9 mouse cellular contexts compared by ENCODE assay signal in the genomic region with DNA sequence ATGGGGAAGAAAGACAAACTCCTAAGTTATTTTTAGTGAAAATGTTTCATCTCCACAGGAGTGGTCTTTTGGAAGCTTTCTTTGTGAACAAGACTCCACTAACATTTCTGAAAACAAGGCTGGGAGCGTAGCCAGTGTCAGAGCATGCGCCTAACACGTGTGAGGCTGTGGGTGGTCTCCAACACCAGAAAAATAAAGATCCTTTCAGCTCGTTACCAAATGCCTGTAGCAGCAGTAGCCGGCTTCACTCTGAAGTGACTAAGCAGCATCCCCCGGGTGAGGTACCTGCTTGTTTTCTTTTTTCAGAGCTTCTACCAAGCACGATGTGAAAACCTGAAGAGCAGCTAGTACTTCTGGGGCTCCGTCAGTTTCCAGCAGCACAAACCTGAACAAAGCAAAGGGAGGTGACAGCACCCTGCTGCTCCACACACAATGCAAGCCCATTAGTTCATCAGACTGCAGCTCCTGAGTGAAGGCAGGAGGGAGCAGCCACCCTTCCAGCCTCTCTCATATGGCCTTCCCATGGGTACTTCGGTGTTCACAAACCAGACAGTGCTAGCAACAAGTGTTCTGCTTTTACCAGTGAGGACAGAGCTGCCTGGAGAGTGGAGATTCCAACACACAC.
DNase-seq lines count a peak whose midpoint lies in the region; ATAC-seq and TF ChIP-seq lines count a peak whose summit lies in the region.
"Had no signal": no experiment of that assay in that cellular context is flagged by ENCODE, and none has a peak within 500 bp of the region (broad histone marks: within the 10 kb centered on the region; RNA-seq: fewer than 3 reads in every experiment).

No protein-coding gene starts in this region.

- TF ChIP-seq CTCF in layer of hippocampus, adult 2 months (conservative IDR thresholded peaks at IDR 0.05) = no peak
- TF ChIP-seq CTCF in kidney, adult 2 months (conservative IDR thresholded peaks at IDR 0.05; ENCODE audit: insufficient read depth, insufficient read length, low read depth, low read length) = no peak

- no peak overlapping the region for H3K9ac ChIP-seq in embryonic facial prominence, embryonic 13.5 days

- no peak overlapping the region for H3K4me3 ChIP-seq in embryonic facial prominence, embryonic 13.5 days
- H3K4me3 ChIP-seq in layer of hippocampus, adult 2 months = no peak overlapping the region; the same call in 1 of the 2 replicates
- H3K4me3 ChIP-seq in kidney, adult 2 months (ENCODE audit: insufficient read depth, low read depth, low read length) = no peak overlapping the region
- H3K4me3 ChIP-seq: megakaryocyte, embryonic 14.5 days had no signal

- no peak for ATAC-seq in embryonic facial prominence, embryonic 13.5 days (ENCODE audit: insufficient number of reproducible peaks, insufficient read depth, low FRiP score, low TSS enrichment, low read depth)

- 40% methylated on average over 9 of the region's 9 CpGs for WGBS in embryonic facial prominence, embryonic 13.5 days
- WGBS in kidney, adult 2 months = 72% methylated on average over 9 of the region's 9 CpGs

- peak overlapping the region; percentile 66 for H3K27ac ChIP-seq in embryonic facial prominence, embryonic 13.5 days
- peak overlapping the region; percentile 77 for H3K27ac ChIP-seq in layer of hippocampus, adult 2 months
- no peak overlapping the region for H3K27ac ChIP-seq in kidney, adult 2 months (ENCODE audit: insufficient read depth, low read depth, low read length)

- peak; percentile 66 for DNase-seq in kidney, postnatal 10 days
- no peak for DNase-seq in kidney, adult 18-20 months
- peak; percentile 44 to 55 for DNase-seq in layer of hippocampus, adult 2 months (ENCODE audit: low spot score in 2 of 2)
- peak; percentile 44 for DNase-seq in right cerebral cortex, postnatal 14 days
- no peak for DNase-seq in adrenal gland, postnatal 36 days
- DNase-seq in urinary bladder, postnatal 14 days (ENCODE audit: low spot score) = no peak
- no peak for DNase-seq in kidney, adult 2 months

- TF ChIP-seq POLR2A in kidney, adult 2 months (IDR thresholded peaks at IDR 0.05; ENCODE audit: low read depth, low read length) = no peak

- H3K4me1 ChIP-seq in embryonic facial prominence, embryonic 13.5 days = peaks cover 44% of the 10 kb centered on the region
- H3K4me1 ChIP-seq in kidney, adult 2 months (ENCODE audit: control insufficient read depth, insufficient read depth, low read length) = peaks cover 3% of the 10 kb centered on the region; the same call in 1 of the 2 replicates

- no peaks in the 10 kb centered on the region for H3K27me3 ChIP-seq in embryonic facial prominence, embryonic 13.5 days
- no peaks in the 10 kb centered on the region for H3K27me3 ChIP-seq in kidney, adult 2 months (replicated peaks; ENCODE audit: control insufficient read depth, insufficient read depth, low read length)

- no peaks in the 10 kb centered on the region for H3K9me3 ChIP-seq in embryonic facial prominence, embryonic 13.5 days
- H3K9me3 ChIP-seq: megakaryocyte, embryonic 14.5 days had no signal

- H3K36me3 ChIP-seq in embryonic facial prominence, embryonic 13.5 days = no peaks in the 10 kb centered on the region
- no peaks in the 10 kb centered on the region for H3K36me3 ChIP-seq in kidney, adult 2 months (ENCODE audit: control insufficient read depth, insufficient read depth, low read length)

- no peak overlapping the region for H3K4me2 ChIP-seq in embryonic facial prominence, embryonic 13.5 days

Comparison
In these comparisons a context has a peak if more than half of its experiments do, and no peak if none do; other contexts are left out.
1. DNase-seq: peak in kidney, postnatal 10 days (single experiment), layer of hippocampus, adult 2 months (2 of 2) and right cerebral cortex, postnatal 14 days (single experiment); none in kidney, adult 18-20 months (single experiment), adrenal gland, postnatal 36 days (0 of 2), urinary bladder, postnatal 14 days (single experiment) and kidney, adult 2 months (single experiment).